Comparison of ENCODE assay signal across 8 mouse cellular contexts in the genomic region with DNA sequence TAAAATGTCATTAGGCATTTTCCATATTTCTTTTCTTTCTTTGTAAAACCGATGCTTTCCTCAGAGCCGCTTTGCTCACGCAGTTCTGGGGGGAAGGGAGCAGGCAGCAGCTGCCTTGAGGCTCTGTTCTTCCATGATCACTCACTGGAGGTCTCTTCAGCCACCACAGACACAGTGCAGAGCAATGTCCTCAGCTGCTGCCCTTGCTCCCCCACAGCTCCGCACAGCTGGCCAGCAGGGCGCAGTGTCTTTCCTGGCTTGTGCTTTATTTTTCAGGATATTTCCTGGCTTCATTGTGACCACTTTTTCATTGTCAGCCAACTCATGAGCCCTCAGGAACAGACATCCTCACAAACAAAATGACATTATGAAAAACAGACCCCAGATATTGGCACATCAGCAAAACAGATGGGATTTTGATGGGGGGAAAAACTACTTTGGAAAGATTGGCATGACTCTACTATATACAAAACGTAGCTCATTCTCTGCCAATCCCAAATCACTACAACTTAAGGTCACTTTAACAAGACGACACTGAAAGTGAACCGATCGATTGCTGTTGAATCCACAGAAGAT.
A peak's percentile ranks its signal among the peaks of the same experiment; 100 is the strongest.
DNase-seq lines count a peak whose midpoint lies in the region; ATAC-seq lines count a peak whose summit lies in the region.

No protein-coding gene starts in this region.

- no peak overlapping the region for H3K4me3 ChIP-seq in hindbrain, embryonic 10.5 days
- no peak overlapping the region for H3K4me3 ChIP-seq in hindbrain, embryonic 12.5 days
- H3K4me3 ChIP-seq in forebrain, embryonic 13.5 days, result no peak overlapping the region
- H3K4me3 ChIP-seq in limb, embryonic 10.5 days, result no peak overlapping the region
- H3K4me3 ChIP-seq in midbrain, embryonic 12.5 days, result no peak overlapping the region

- WGBS in hindbrain, embryonic 10.5 days, result 60% methylated on average over 9 of the region's 9 CpGs
- WGBS in hindbrain, embryonic 12.5 days, result 55% methylated on average over 9 of the region's 9 CpGs
- WGBS in forebrain, embryonic 13.5 days, result 48% methylated on average over 9 of the region's 9 CpGs
- WGBS in limb, embryonic 10.5 days, result 54% methylated on average over 9 of the region's 9 CpGs
- 54% methylated on average over 9 of the region's 9 CpGs for WGBS in midbrain, embryonic 12.5 days

- H3K27ac ChIP-seq in hindbrain, embryonic 10.5 days, result no peak overlapping the region; the same call in 1 of the 2 replicates
- no peak overlapping the region for H3K27ac ChIP-seq in hindbrain, embryonic 12.5 days
- no peak overlapping the region for H3K27ac ChIP-seq in forebrain, embryonic 13.5 days
- no peak overlapping the region for H3K27ac ChIP-seq in limb, embryonic 10.5 days
- H3K27ac ChIP-seq in midbrain, embryonic 12.5 days (replicated peaks), result no peak overlapping the region

- H3K9me3 ChIP-seq in hindbrain, embryonic 10.5 days, result no peaks in the 10 kb centered on the region
- no peaks in the 10 kb centered on the region for H3K9me3 ChIP-seq in hindbrain, embryonic 12.5 days (replicated peaks)
- H3K9me3 ChIP-seq in forebrain, embryonic 13.5 days (replicated peaks), result no peaks in the 10 kb centered on the region
- no peaks in the 10 kb centered on the region for H3K9me3 ChIP-seq in limb, embryonic 10.5 days (replicated peaks)
- H3K9me3 ChIP-seq in midbrain, embryonic 12.5 days, result no peaks in the 10 kb centered on the region

- intact Hi-C loops in heart, postnatal 14 days (cut with DNase I), result loop anchor here (2.0 to 5.0 kb wide), 2 partner anchors 41 to 239 kb away; a partner anchor contains a TSS

- peak; percentile 31 for DNase-seq in hindbrain, embryonic 10.5 days (ENCODE audit: low spot score)
- DNase-seq in heart, postnatal 14 days, result peak; percentile 69 to 72
- peak; percentile 31 for DNase-seq in limb, embryonic 10.5 days (ENCODE audit: low spot score)
- no peak for DNase-seq in c-Kit-positive CD71-positive TER-119-positive erythroid progenitor cells, embryonic 14.5 days (ENCODE audit: low spot score)
- no peak for DNase-seq in B cell, adult 2 months

- H3K9ac ChIP-seq in hindbrain, embryonic 12.5 days, result no peak overlapping the region
- H3K9ac ChIP-seq in forebrain, embryonic 13.5 days, result no peak overlapping the region
- H3K9ac ChIP-seq in midbrain, embryonic 12.5 days (replicated peaks), result no peak overlapping the region

- H3K27me3 ChIP-seq in hindbrain, embryonic 10.5 days (ENCODE audit: insufficient read depth, poor library complexity, severe bottlenecking), result no peaks in the 10 kb centered on the region
- no peaks in the 10 kb centered on the region for H3K27me3 ChIP-seq in hindbrain, embryonic 12.5 days
- H3K27me3 ChIP-seq in forebrain, embryonic 13.5 days, result no peaks in the 10 kb centered on the region
- H3K27me3 ChIP-seq in limb, embryonic 10.5 days (ENCODE audit: low read depth, poor library complexity, severe bottlenecking), result no peaks in the 10 kb centered on the region
- H3K27me3 ChIP-seq in midbrain, embryonic 12.5 days, result no peaks in the 10 kb centered on the region

- no peak for ATAC-seq in hindbrain, embryonic 12.5 days (ENCODE audit: low FRiP score)
- ATAC-seq in forebrain, embryonic 13.5 days, result 0 out of 2 replicates have a peak, but pooled peaks have one; percentile 53
- ATAC-seq in midbrain, embryonic 12.5 days (ENCODE audit: low FRiP score, low read depth), result peak; percentile 77

- no peaks in the 10 kb centered on the region for H3K36me3 ChIP-seq in hindbrain, embryonic 10.5 days
- H3K36me3 ChIP-seq in hindbrain, embryonic 12.5 days, result no peaks in the 10 kb centered on the region
- no peaks in the 10 kb centered on the region for H3K36me3 ChIP-seq in forebrain, embryonic 13.5 days (ENCODE audit: poor library complexity, severe bottlenecking)
- H3K36me3 ChIP-seq in limb, embryonic 10.5 days, result no peaks in the 10 kb centered on the region
- H3K36me3 ChIP-seq in midbrain, embryonic 12.5 days, result no peaks in the 10 kb centered on the region

- H3K4me1 ChIP-seq in hindbrain, embryonic 10.5 days (replicated peaks), result peaks cover 4% of the 10 kb centered on the region; the same call in 1 of the 2 replicates
- H3K4me1 ChIP-seq in hindbrain, embryonic 12.5 days, result 0 out of 2 replicates have a peak, but pooled peaks cover 3% of the 10 kb centered on the region
- no peaks in the 10 kb centered on the region for H3K4me1 ChIP-seq in forebrain, embryonic 13.5 days
- peaks cover 21% of the 10 kb centered on the region for H3K4me1 ChIP-seq in limb, embryonic 10.5 days
- H3K4me1 ChIP-seq in midbrain, embryonic 12.5 days, result 0 out of 2 replicates have a peak, but pooled peaks cover 7% of the 10 kb centered on the region

- H3K4me2 ChIP-seq in hindbrain, embryonic 12.5 days (replicated peaks), result no peak overlapping the region
- no peak overlapping the region for H3K4me2 ChIP-seq in forebrain, embryonic 13.5 days
- no peak overlapping the region for H3K4me2 ChIP-seq in midbrain, embryonic 12.5 days (replicated peaks)

Comparison
In these comparisons a context has a peak if more than half of its experiments do, and no peak if none do; other contexts are left out.
1. DNase-seq: peak in hindbrain, embryonic 10.5 days (single experiment), heart, postnatal 14 days (2 of 2) and limb, embryonic 10.5 days (single experiment); none in c-Kit-positive CD71-positive TER-119-positive erythroid progenitor cells, embryonic 14.5 days (single experiment) and B cell, adult 2 months (0 of 2).